Mouse (Mus musculus): ENCODE measurements around the gene Arcn1. TPM values are rescaled to one million over a fixed set of nuclear protein-coding genes. Genes with fewer than 3 reads are reported as not detected.

Gene Arcn1
- polyA plus RNA-seq (2012), result 0.33 and 0.52 TPM in 2 replicates

- TF ChIP-seq GATA1 (IDR thresholded peaks at IDR 0.05; ENCODE audit: low read length), result no peak
- Histone ChIP-seq H3K36me3 (ENCODE audit: control insufficient read depth) (peaks cover 7% of the 10 kb centered on the region), H3K4me1 (ENCODE audit: control insufficient read depth) (peaks cover 31% of the 10 kb centered on the region), H3K4me3 (replicated peaks) (peak within 1 kb of the TSS; percentile 96), H3K9me3 (ENCODE audit: control insufficient read depth, low read length) (no peaks in the 10 kb centered on the region; the same call in 1 of the 2 replicates), H3K27me3 (ENCODE audit: control insufficient read depth) (no peaks in the 10 kb centered on the region)
These were observed at the start of gene Arcn1, which contains the start of gene Ift46 for GRCm38 (mm10) chr9:44767101-44768028. Gene Arcn1 (minus strand): TSS chr9:44767845. Gene Ift46 (plus strand): TSS chr9:44767908.

GRCm38 (mm10) chr9:44814179-44814578 lies 46.5 kb upstream of the Arcn1 start:
- Histone ChIP-seq H3K4me3 (replicated peaks) (no peak overlapping the region), H3K4me1 (ENCODE audit: control insufficient read depth) (no peaks in the 10 kb centered on the region), H3K27me3 (ENCODE audit: control insufficient read depth) (no peaks in the 10 kb centered on the region), H3K36me3 (ENCODE audit: control insufficient read depth) (peaks cover 99% of the 10 kb centered on the region), H3K9me3 (ENCODE audit: control insufficient read depth, low read length) (no peaks in the 10 kb centered on the region)
- TF ChIP-seq GATA1 (IDR thresholded peaks at IDR 0.05; ENCODE audit: low read length) (no peak), TAL1 (IDR thresholded peaks at IDR 0.05; ENCODE audit: low read length) (no peak)

GRCm38 (mm10) chr9:44810316-44810715 lies 42.7 kb upstream of the Arcn1 start:
- H3K4me1 ChIP-seq (ENCODE audit: control insufficient read depth), result no peaks in the 10 kb centered on the region
- TF ChIP-seq TAL1 (IDR thresholded peaks at IDR 0.05; ENCODE audit: low read length) (no peak), GATA1 (IDR thresholded peaks at IDR 0.05; ENCODE audit: low read length) (no peak)
- peaks cover 97% of the 10 kb centered on the region for H3K36me3 ChIP-seq (ENCODE audit: control insufficient read depth)
- no peak overlapping the region for H3K4me3 ChIP-seq (replicated peaks)
- H3K9me3 ChIP-seq (ENCODE audit: control insufficient read depth, low read length), result no peaks in the 10 kb centered on the region
- no peaks in the 10 kb centered on the region for H3K27me3 ChIP-seq (ENCODE audit: control insufficient read depth)

GRCm38 (mm10) chr9:44807778-44808177 lies 40.1 kb upstream of the Arcn1 start:
- TF ChIP-seq GATA1 (IDR thresholded peaks at IDR 0.05; ENCODE audit: low read length) (no peak), TAL1 (IDR thresholded peaks at IDR 0.05; ENCODE audit: low read length) (no peak)
- H3K9me3 ChIP-seq (ENCODE audit: control insufficient read depth, low read length), result no peaks in the 10 kb centered on the region
- peaks cover 79% of the 10 kb centered on the region for H3K36me3 ChIP-seq (ENCODE audit: control insufficient read depth)
- no peaks in the 10 kb centered on the region for H3K4me1 ChIP-seq (ENCODE audit: control insufficient read depth)
- H3K4me3 ChIP-seq (replicated peaks), result no peak overlapping the region
- H3K27me3 ChIP-seq (ENCODE audit: control insufficient read depth), result no peaks in the 10 kb centered on the region

GRCm38 (mm10) chr9:44807141-44807540 lies 39.5 kb upstream of the Arcn1 start:
- TF ChIP-seq GATA1 (IDR thresholded peaks at IDR 0.05; ENCODE audit: low read length) (no peak), TAL1 (IDR thresholded peaks at IDR 0.05; ENCODE audit: low read length) (no peak)
- Histone ChIP-seq H3K27me3 (ENCODE audit: control insufficient read depth) (no peaks in the 10 kb centered on the region), H3K4me1 (ENCODE audit: control insufficient read depth) (no peaks in the 10 kb centered on the region), H3K9me3 (ENCODE audit: control insufficient read depth, low read length) (no peaks in the 10 kb centered on the region), H3K36me3 (ENCODE audit: control insufficient read depth) (peaks cover 72% of the 10 kb centered on the region), H3K4me3 (replicated peaks) (no peak overlapping the region)

- no peak overlapping the region for H3K4me3 ChIP-seq (replicated peaks)
These were observed 37.9 kb upstream of the Arcn1 start for GRCm38 (mm10) chr9:44805536-44805935.

GRCm38 (mm10) chr9:44804678-44805077 lies 37.0 kb upstream of the Arcn1 start:
- H3K4me1 ChIP-seq (ENCODE audit: control insufficient read depth), result peaks cover 2% of the 10 kb centered on the region
- H3K4me3 ChIP-seq (replicated peaks), result no peak overlapping the region
- TF ChIP-seq TAL1 (IDR thresholded peaks at IDR 0.05; ENCODE audit: low read length), result no peak
- TF ChIP-seq GATA1 (IDR thresholded peaks at IDR 0.05; ENCODE audit: low read length), result no peak
- peaks cover 49% of the 10 kb centered on the region for H3K36me3 ChIP-seq (ENCODE audit: control insufficient read depth)
- peaks cover 22% of the 10 kb centered on the region for H3K27me3 ChIP-seq (ENCODE audit: control insufficient read depth)
- H3K9me3 ChIP-seq (ENCODE audit: control insufficient read depth, low read length), result no peaks in the 10 kb centered on the region

More at GRCm38 (mm10) chr9:44805536-44805935, 37.9 kb upstream of the Arcn1 start:
- Histone ChIP-seq H3K9me3 (ENCODE audit: control insufficient read depth, low read length) (no peaks in the 10 kb centered on the region), H3K36me3 (ENCODE audit: control insufficient read depth) (peaks cover 57% of the 10 kb centered on the region), H3K4me1 (ENCODE audit: control insufficient read depth) (no peaks in the 10 kb centered on the region), H3K27me3 (ENCODE audit: control insufficient read depth) (peaks cover 13% of the 10 kb centered on the region)
- TF ChIP-seq GATA1 (IDR thresholded peaks at IDR 0.05; ENCODE audit: low read length), result no peak
- no peak for TF ChIP-seq TAL1 (IDR thresholded peaks at IDR 0.05; ENCODE audit: low read length)

- H3K4me1 ChIP-seq (ENCODE audit: control insufficient read depth), result peaks cover 17% of the 10 kb centered on the region
- peaks cover 31% of the 10 kb centered on the region for H3K36me3 ChIP-seq (ENCODE audit: control insufficient read depth)
- H3K9me3 ChIP-seq (ENCODE audit: control insufficient read depth, low read length), result no peaks in the 10 kb centered on the region
- no peak for TF ChIP-seq TAL1 (IDR thresholded peaks at IDR 0.05; ENCODE audit: low read length)
- TF ChIP-seq GATA1 (IDR thresholded peaks at IDR 0.05; ENCODE audit: low read length), result no peak
- peaks cover 39% of the 10 kb centered on the region for H3K27me3 ChIP-seq (ENCODE audit: control insufficient read depth)
- peak within 1 kb of the TSS; percentile 42 for H3K4me3 ChIP-seq (replicated peaks)
These were observed 35.3 kb upstream of the Arcn1 start, which contains the start of gene Ttc36 for GRCm38 (mm10) chr9:44802808-44803450. Gene Ttc36 (minus strand): TSS chr9:44803072.

- Histone ChIP-seq H3K4me3 (replicated peaks) (peak overlapping the region; percentile 42), H3K36me3 (ENCODE audit: control insufficient read depth) (peaks cover 19% of the 10 kb centered on the region), H3K4me1 (ENCODE audit: control insufficient read depth) (peaks cover 17% of the 10 kb centered on the region), H3K27me3 (ENCODE audit: control insufficient read depth) (peaks cover 44% of the 10 kb centered on the region), H3K9me3 (ENCODE audit: control insufficient read depth, low read length) (no peaks in the 10 kb centered on the region)
- TF ChIP-seq GATA1 (IDR thresholded peaks at IDR 0.05; ENCODE audit: low read length), result no peak
- no peak for TF ChIP-seq TAL1 (IDR thresholded peaks at IDR 0.05; ENCODE audit: low read length)
These were observed 34.0 kb upstream of the Arcn1 start for GRCm38 (mm10) chr9:44801669-44802068.

Measured in erythroblast, embryonic 14.5 days (primary cell).